19 mouse cellular contexts compared by ENCODE assay signal in genomic region chr3:89576381-89576780, GRCm38 (mm10). TPM values are rescaled to one million over a fixed set of nuclear protein-coding genes. Genes with fewer than 3 reads are reported as not detected.
DNase-seq lines count a peak whose midpoint lies in the region; ATAC-seq lines count a peak whose summit lies in the region.
"Had no signal": no experiment of that assay in that cellular context is flagged by ENCODE, and none has a peak within 500 bp of the region (broad histone marks: within the 10 kb centered on the region; RNA-seq: fewer than 3 reads in every experiment).

No protein-coding gene starts in this region.

- DNase-seq in lung, postnatal 25 days (ENCODE audit: low spot score), result peak; percentile 19
- DNase-seq in lung, postnatal 14 days, result no peak
- DNase-seq in adipocyte (ENCODE audit: low spot score), result peak; percentile 40
- DNase-seq in fat pad, adult 2 months (ENCODE audit: extremely low read depth, low read depth, low spot score), result peak; percentile 79
- DNase-seq in cerebellum, postnatal 10 days, result no peak
- DNase-seq in urinary bladder, postnatal 10 days (ENCODE audit: low spot score), result no peak
- DNase-seq: adrenal gland, postnatal 10 days; cerebellum, adult 11-12 months; cerebellum, adult 8-10 months; cerebellum, postnatal 14 days; gastrocnemius, postnatal 25 days; heart, adult 11 months; heart, postnatal 10 days; heart, postnatal 36 days had no signal

- 0 out of 2 replicates have a peak, but pooled peaks have one; percentile 16 for ATAC-seq in megakaryocyte progenitor cell, adult 5-6 weeks (replicated peaks; ENCODE audit: poor library complexity)
- ATAC-seq: activated CD4-positive, CD25-positive, alpha-beta regulatory T cell, adult 4 months; forebrain, embryonic 15.5 days; hindbrain, embryonic 16.5 days; intestine, embryonic 15.5 days had no signal

RNA-seq across cellular contexts. Expression of gene Kcnn3, which starts 56.4 kb away (rescaled TPM):
- total RNA-seq in megakaryocyte progenitor cell, adult 5-6 weeks (2015), result not detected in 2 replicates
- 0.03 TPM in 1 of 2 replicates, not detected in the other for total RNA-seq in megakaryocyte progenitor cell, adult 5-6 weeks (2017)

Comparison
In these comparisons a context has a peak if more than half of its experiments do, and no peak if none do; other contexts are left out.
1. DNase-seq: peak in lung, postnatal 25 days (single experiment), adipocyte (single experiment) and fat pad, adult 2 months (single experiment); none in lung, postnatal 14 days (single experiment), cerebellum, postnatal 10 days (0 of 2) and urinary bladder, postnatal 10 days (single experiment).